Mouse (Mus musculus) MEL (cell line): ENCODE results near the gene Asna1.
A peak's percentile ranks its signal among the peaks of the same experiment; 100 is the strongest.

ENCODE experiments used
- BHLHE40 ChIP-seq: IDR thresholded peaks from 2 replicates; pipeline ENCODE4 v1.6.1; 2012; ENCODE audit warnings: low read depth, mild to moderate bottlenecking, inconsistent platforms, low read length, improper control_type of control experiment, borderline replicate concordance
- CHD2 ChIP-seq: IDR thresholded peaks from 2 replicates; pipeline ENCODE4 v1.6.1; 2011; ENCODE audit warnings: low read length, improper control_type of control experiment
- CTCF ChIP-seq, 3 experiments: IDR thresholded peaks in 2 of 3; conservative IDR thresholded peaks in 1 of 3; 2 replicates each; pipeline ENCODE4 v1.5.1; 2011 to 2012; ENCODE audit warnings: low read length in 3 of 3, low read depth in 2 of 3, mild to moderate bottlenecking in 2 of 3, improper control_type of control experiment in 1 of 3, inconsistent platforms in 1 of 3, mixed read lengths in 1 of 3, moderate library complexity in 1 of 3; ENCODE audit not compliant: control insufficient read depth in 1 of 3, insufficient read depth in 1 of 3, poor library complexity in 1 of 3, severe bottlenecking in 1 of 3
- GATA1 ChIP-seq: IDR thresholded peaks from 2 replicates; pipeline ENCODE4 v1.6.1; 2011; ENCODE audit warnings: low read depth, low read length, improper control_type of control experiment
- HCFC1 ChIP-seq: IDR thresholded peaks from 2 replicates; pipeline ENCODE4 v1.6.1; 2012; ENCODE audit warnings: low read depth, mild to moderate bottlenecking, inconsistent platforms, low read length, improper control_type of control experiment, moderate library complexity
- MAX ChIP-seq: IDR thresholded peaks from 2 replicates; pipeline ENCODE4 v1.6.1; 2011; ENCODE audit warnings: low read length, improper control_type of control experiment
- MEF2A ChIP-seq: IDR thresholded peaks from 2 replicates; pipeline ENCODE4 v1.6.1; 2014; ENCODE audit warnings: low read depth, mild to moderate bottlenecking, inconsistent platforms, low read length, improper control_type of control experiment; ENCODE audit not compliant: poor library complexity, insufficient replicate concordance, severe bottlenecking; ENCODE audit errors: extremely low read depth
- POLR2A ChIP-seq, 2 experiments: IDR thresholded peaks; 2 replicates each; pipeline ENCODE4 v1.6.1; 2011 to 2012; ENCODE audit warnings: low read length in 2 of 2, mild to moderate bottlenecking in 2 of 2, control low read depth in 1 of 2, improper control_type of control experiment in 1 of 2, low read depth in 1 of 2, moderate library complexity in 1 of 2; ENCODE audit not compliant: control insufficient read depth in 1 of 2, insufficient read depth in 1 of 2, poor library complexity in 1 of 2
- POLR2AphosphoS5 ChIP-seq: IDR thresholded peaks from 2 replicates; pipeline ENCODE4 v1.6.1; 2012; ENCODE audit warnings: low read depth, borderline replicate concordance, mild to moderate bottlenecking, inconsistent platforms, low read length, moderate library complexity, mixed read lengths
- RAD21 ChIP-seq: IDR thresholded peaks from 2 replicates; pipeline ENCODE4 v1.6.1; 2011; ENCODE audit warnings: mild to moderate bottlenecking, low read depth, low read length, improper control_type of control experiment
- SMC3 ChIP-seq: IDR thresholded peaks from 2 replicates; pipeline ENCODE4 v1.6.1; 2011; ENCODE audit warnings: low read depth, low read length, improper control_type of control experiment
- USF1 ChIP-seq: IDR thresholded peaks from 2 replicates; pipeline ENCODE4 v1.6.1; 2014; ENCODE audit warnings: low read depth, mild to moderate bottlenecking, inconsistent platforms, low read length, improper control_type of control experiment, moderate library complexity

GRCm38 (mm10) chr8:84986379-84986945, 38.6 kb downstream of the Asna1 start:
- TF ChIP-seq HCFC1 (no peak; the same call in 1 of the 2 replicates), MEF2A (no peak; the same call in 1 of the 2 replicates), CHD2 (no peak), CTCF (IDR thresholded peaks at IDR 0.05 in 2 of 3, conservative IDR thresholded peaks at IDR 0.05 in 1 of 3; ENCODE audit: control insufficient read depth in 1 of 3, insufficient read depth in 1 of 3, low read depth in 2 of 3, low read length in 3 of 3, poor library complexity in 1 of 3, severe bottlenecking in 1 of 3) (no peak), SMC3 (no peak), USF1 (no peak), POLR2A (IDR thresholded peaks at IDR 0.05; ENCODE audit: control insufficient read depth in 1 of 2, insufficient read depth in 1 of 2, low read depth in 1 of 2, low read length in 2 of 2, poor library complexity in 1 of 2) (no peak), RAD21 (no peak), BHLHE40 (no peak), GATA1 (peak; percentile 98), POLR2AphosphoS5 (no peak), MAX (peak; percentile 60; the same call in 1 of the 2 replicates)
